Mouse (Mus musculus) testis, adult 2 months (tissue): ENCODE measurements around the gene 0610037L13Rik.

Experiments
- CTCF ChIP-seq: fragments of 200-500 bp; IDR thresholded peaks from 2 replicates; pipeline ENCODE4 v1.5.1; 2012; ENCODE audit warnings: low read depth, mild to moderate bottlenecking, inconsistent platforms, low read length, moderate library complexity; ENCODE audit not compliant: control insufficient read depth, insufficient read depth, insufficient replicate concordance
- POLR2A ChIP-seq: fragments of 200-500 bp; IDR thresholded peaks from 2 replicates; pipeline ENCODE4 v1.6.1; 2012; ENCODE audit warnings: low read depth, mild to moderate bottlenecking, inconsistent platforms, low read length, moderate library complexity; ENCODE audit not compliant: control insufficient read depth

GRCm38 (mm10) chr4:107881631-107882030 is 8.0 kb upstream of the 0610037L13Rik start:
- TF ChIP-seq CTCF (no peak), POLR2A (no peak)
